Mouse (Mus musculus): Measurements from ENCODE around the gene Rfx5. TPM values are rescaled to one million over a fixed set of nuclear protein-coding genes. Genes with fewer than 3 reads are reported as not detected.
A peak's percentile ranks its signal among the peaks of the same experiment; 100 is the strongest.
"Not testable (repeated sequence)": the region's sequence is repeated elsewhere in the genome, so short reads cannot be mapped to it uniquely, and the experiment has no call there.

The Rfx5 gene
- polyA plus RNA-seq, 1 experiment from 2014 or later: 6.8 TPM

DNA sequence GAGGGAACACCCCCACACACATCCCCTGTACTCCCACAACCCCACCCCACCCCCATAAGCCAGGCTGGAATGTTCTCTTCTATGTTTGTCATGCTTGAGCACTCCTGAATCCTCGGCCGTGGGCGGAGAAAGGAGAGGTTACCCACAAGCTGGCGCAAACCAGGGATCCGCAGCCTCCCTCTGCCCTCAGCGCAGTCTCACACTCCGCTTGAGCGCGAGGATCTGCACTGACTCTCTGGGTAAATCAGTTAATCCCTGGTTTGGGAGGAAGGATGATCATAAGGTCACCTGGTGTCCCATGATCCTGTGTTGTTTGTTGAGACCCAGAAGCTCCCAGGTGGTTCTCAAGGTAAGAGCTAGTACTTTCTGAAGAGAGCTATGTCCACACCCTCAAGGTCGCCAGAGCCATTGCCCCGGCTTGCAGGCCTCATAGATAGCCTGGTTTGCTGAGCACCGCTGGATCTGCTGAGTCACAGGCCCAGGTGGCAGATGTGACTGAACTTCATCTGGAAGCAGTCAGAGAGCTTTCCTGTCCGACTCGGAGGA lies 36.0 kb upstream of the Rfx5 start:
- peak; percentile 94 for ATAC-seq (replicated peaks; ENCODE audit: low FRiP score, low read depth)
- Histone ChIP-seq H3K4me2 (ENCODE audit: low read length) (no peak overlapping the region), H3K9me3 (replicated peaks; ENCODE audit: low read length) (no peaks in the 10 kb centered on the region), H3K4me1 (replicated peaks; ENCODE audit: insufficient read depth, low read length) (peaks cover 4% of the 10 kb centered on the region; the same call in 1 of the 2 replicates), H3K4me3 (replicated peaks; ENCODE audit: low read depth, low read length) (no peak overlapping the region), H3K9ac (ENCODE audit: low read depth, low read length) (no peak overlapping the region), H3K27ac (peak overlapping the region; percentile 77), H3K36me3 (ENCODE audit: insufficient read depth, low read length) (no peaks in the 10 kb centered on the region), H3K27me3 (ENCODE audit: insufficient read depth, low read length) (no peaks in the 10 kb centered on the region)
- peak; percentile 84 for DNase-seq (ENCODE audit: low spot score)
- TF ChIP-seq CTCF (IDR thresholded peaks at IDR 0.05; ENCODE audit: low read depth): no peak
- 41% methylated on average over 14 of the region's 14 CpGs for WGBS

DNA sequence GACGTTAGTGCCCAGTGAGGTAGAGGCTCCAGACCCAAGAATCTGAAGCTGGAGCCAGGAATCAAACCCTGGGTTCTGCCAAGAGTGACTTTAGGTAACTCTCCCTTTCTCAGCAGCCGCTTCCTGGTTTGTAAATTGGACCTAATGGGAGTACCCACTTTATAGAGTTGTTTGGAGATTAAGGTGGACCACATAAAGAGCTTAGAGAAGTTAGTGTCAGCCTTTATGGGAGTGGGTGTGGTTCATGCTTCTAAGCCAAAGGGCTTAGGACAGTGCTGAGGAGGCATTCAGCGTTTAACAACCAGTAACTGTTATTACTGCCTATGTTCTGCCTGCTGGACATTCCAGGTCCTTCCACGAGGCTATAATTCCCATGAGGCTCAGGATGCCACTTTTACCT lies 35.0 kb upstream of the Rfx5 start:
- peaks cover 4% of the 10 kb centered on the region; the same call in 1 of the 2 replicates for H3K4me1 ChIP-seq (replicated peaks; ENCODE audit: insufficient read depth, low read length)
- no peak overlapping the region for H3K9ac ChIP-seq (ENCODE audit: low read depth, low read length)
- no peak overlapping the region for H3K4me2 ChIP-seq (ENCODE audit: low read length)
- ATAC-seq (replicated peaks; ENCODE audit: low FRiP score, low read depth): no peak
- TF ChIP-seq CTCF (IDR thresholded peaks at IDR 0.05; ENCODE audit: low read depth): no peak
- H3K36me3 ChIP-seq (ENCODE audit: insufficient read depth, low read length): no peaks in the 10 kb centered on the region
- no peaks in the 10 kb centered on the region for H3K9me3 ChIP-seq (replicated peaks; ENCODE audit: low read length)
- WGBS: 55% methylated on average over 4 of the region's 4 CpGs
- DNase-seq (ENCODE audit: low spot score): no peak
- H3K4me3 ChIP-seq (replicated peaks; ENCODE audit: low read depth, low read length): no peak overlapping the region
- H3K27me3 ChIP-seq (ENCODE audit: insufficient read depth, low read length): no peaks in the 10 kb centered on the region
- H3K27ac ChIP-seq: peak overlapping the region; percentile 77

DNA sequence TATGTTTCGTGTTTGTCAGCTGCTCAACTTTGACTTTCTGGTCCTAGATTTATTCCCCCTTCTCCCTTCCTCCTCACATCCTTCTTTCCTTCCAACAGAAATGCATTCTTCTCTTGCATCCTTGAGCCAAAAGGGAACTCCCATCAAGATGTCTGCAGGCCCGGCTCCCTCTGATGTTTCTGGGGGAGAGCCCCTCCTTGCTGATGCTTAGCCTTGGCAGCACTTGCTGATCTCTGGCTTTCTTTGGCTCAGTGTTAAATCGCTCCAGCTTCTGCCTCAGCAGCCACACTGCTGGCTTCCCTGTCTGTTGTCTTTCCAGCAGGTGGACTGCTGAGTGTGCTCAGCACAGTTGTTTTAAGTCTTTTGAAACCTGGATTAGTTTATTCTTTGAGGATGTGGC lies 32.8 kb upstream of the Rfx5 start:
- H3K4me1 ChIP-seq (replicated peaks; ENCODE audit: insufficient read depth, low read length): peaks cover 4% of the 10 kb centered on the region; the same call in 1 of the 2 replicates
- H3K9me3 ChIP-seq (replicated peaks; ENCODE audit: low read length): no peaks in the 10 kb centered on the region
- DNase-seq (ENCODE audit: low spot score) (peak; percentile 22), ATAC-seq (replicated peaks; ENCODE audit: low FRiP score, low read depth) (no peak)
- no peak overlapping the region for H3K4me3 ChIP-seq (replicated peaks; ENCODE audit: low read depth, low read length)
- H3K36me3 ChIP-seq (ENCODE audit: insufficient read depth, low read length): no peaks in the 10 kb centered on the region
- 40% methylated on average over 3 of the region's 3 CpGs for WGBS
- H3K9ac ChIP-seq (ENCODE audit: low read depth, low read length): no peak overlapping the region
- no peak overlapping the region for H3K27ac ChIP-seq
- no peaks in the 10 kb centered on the region for H3K27me3 ChIP-seq (ENCODE audit: insufficient read depth, low read length)
- TF ChIP-seq CTCF (IDR thresholded peaks at IDR 0.05; ENCODE audit: low read depth): no peak
- H3K4me2 ChIP-seq (ENCODE audit: low read length): no peak overlapping the region

DNA sequence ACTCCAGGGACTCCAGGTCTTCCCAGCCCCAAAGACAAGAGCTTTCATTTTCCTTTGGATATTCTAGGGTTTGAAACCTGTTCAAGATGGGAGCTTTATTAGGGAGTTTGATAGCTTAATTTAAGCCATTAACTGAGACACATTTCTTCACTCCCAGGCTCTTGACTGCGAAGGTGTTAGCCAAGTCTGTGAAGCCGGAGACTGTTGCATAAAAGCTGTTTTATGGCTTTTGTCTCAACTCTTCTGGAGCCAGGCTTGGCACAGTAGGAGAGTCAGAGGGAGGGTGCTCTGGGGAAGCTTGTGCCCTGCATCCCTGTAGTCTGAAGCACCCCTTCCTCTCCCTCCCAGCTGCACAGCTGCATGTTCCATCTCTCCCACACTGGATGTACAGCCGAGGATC lies 31.5 kb upstream of the Rfx5 start:
- no peak for TF ChIP-seq CTCF (IDR thresholded peaks at IDR 0.05; ENCODE audit: low read depth)

DNA sequence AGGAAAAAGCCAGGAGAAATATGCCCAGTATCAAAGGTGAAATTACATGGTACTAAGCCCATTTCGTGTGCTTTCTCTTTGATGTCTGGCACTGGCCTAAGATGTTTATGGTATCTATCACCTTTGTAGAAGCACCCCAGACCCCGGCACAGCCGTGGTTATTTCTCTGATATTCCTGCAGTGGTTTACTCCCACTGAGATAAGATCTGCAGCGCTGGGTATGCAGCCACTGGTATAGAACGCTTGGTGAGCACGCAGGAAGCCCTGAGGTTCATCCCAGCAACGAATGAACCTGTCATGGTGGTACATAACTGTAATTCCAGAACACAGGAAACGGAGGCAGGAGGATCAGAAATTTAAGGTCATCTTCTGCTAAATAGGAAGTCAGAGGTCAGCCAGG lies 29.2 kb upstream of the Rfx5 start:
- Histone ChIP-seq H3K27me3 (ENCODE audit: insufficient read depth, low read length) (no peaks in the 10 kb centered on the region), H3K4me3 (replicated peaks; ENCODE audit: low read depth, low read length) (no peak overlapping the region), H3K4me2 (ENCODE audit: low read length) (no peak overlapping the region), H3K36me3 (ENCODE audit: insufficient read depth, low read length) (no peaks in the 10 kb centered on the region), H3K27ac (no peak overlapping the region), H3K4me1 (replicated peaks; ENCODE audit: insufficient read depth, low read length) (no peaks in the 10 kb centered on the region; the same call in 1 of the 2 replicates), H3K9ac (ENCODE audit: low read depth, low read length) (no peak overlapping the region), H3K9me3 (replicated peaks; ENCODE audit: low read length) (no peaks in the 10 kb centered on the region)
- WGBS: 27% methylated on average over 8 of the region's 8 CpGs
- ATAC-seq (replicated peaks; ENCODE audit: low FRiP score, low read depth): no peak
- DNase-seq (ENCODE audit: low spot score): no peak
- no peak for TF ChIP-seq CTCF (IDR thresholded peaks at IDR 0.05; ENCODE audit: low read depth)

More for the DNA sequence above, 31.5 kb upstream of the Rfx5 start:
- DNase-seq (ENCODE audit: low spot score): no peak
- Histone ChIP-seq H3K4me2 (ENCODE audit: low read length) (no peak overlapping the region), H3K4me1 (replicated peaks; ENCODE audit: insufficient read depth, low read length) (peaks cover 3% of the 10 kb centered on the region; the same call in 1 of the 2 replicates), H3K36me3 (ENCODE audit: insufficient read depth, low read length) (no peaks in the 10 kb centered on the region), H3K9ac (ENCODE audit: low read depth, low read length) (no peak overlapping the region), H3K27me3 (ENCODE audit: insufficient read depth, low read length) (no peaks in the 10 kb centered on the region), H3K4me3 (replicated peaks; ENCODE audit: low read depth, low read length) (no peak overlapping the region), H3K9me3 (replicated peaks; ENCODE audit: low read length) (no peaks in the 10 kb centered on the region), H3K27ac (no peak overlapping the region)
- WGBS: 20% methylated on average over 3 of the region's 3 CpGs
- no peak for ATAC-seq (replicated peaks; ENCODE audit: low FRiP score, low read depth)

DNA sequence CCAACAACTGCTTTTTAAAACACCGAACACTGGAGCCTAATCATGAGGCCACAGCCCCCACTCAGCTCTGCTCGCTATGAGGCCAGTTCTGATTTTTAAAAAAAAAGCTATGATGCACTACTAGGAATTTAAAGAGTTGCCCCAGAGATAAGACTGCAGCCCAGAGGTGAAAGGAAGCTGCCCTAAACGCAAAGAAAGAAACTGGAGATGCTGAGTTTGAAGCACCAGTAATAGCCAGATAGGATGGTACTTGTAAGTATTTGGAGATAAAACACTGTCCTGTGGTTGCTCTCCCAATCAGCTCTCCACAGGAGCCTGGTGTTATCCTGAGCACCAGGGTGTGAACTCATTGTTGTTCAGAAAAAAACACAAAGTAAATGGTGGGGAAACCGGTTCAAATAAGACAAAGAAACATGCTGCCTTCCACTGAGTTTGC lies 27.6 kb upstream of the Rfx5 start:
- not testable (repeated sequence) for H3K4me3 ChIP-seq (replicated peaks; ENCODE audit: low read depth, low read length); DNase-seq (ENCODE audit: low spot score); H3K4me2 ChIP-seq (ENCODE audit: low read length); ATAC-seq (replicated peaks; ENCODE audit: low FRiP score, low read depth); H3K4me1 ChIP-seq (replicated peaks; ENCODE audit: insufficient read depth, low read length); H3K36me3 ChIP-seq (ENCODE audit: insufficient read depth, low read length); H3K27ac ChIP-seq; H3K27me3 ChIP-seq (ENCODE audit: insufficient read depth, low read length); H3K9me3 ChIP-seq (replicated peaks; ENCODE audit: low read length); H3K9ac ChIP-seq (ENCODE audit: low read depth, low read length)
- 46% methylated on average over 4 of the region's 4 CpGs for whole genome bisulfite sequencing

DNA sequence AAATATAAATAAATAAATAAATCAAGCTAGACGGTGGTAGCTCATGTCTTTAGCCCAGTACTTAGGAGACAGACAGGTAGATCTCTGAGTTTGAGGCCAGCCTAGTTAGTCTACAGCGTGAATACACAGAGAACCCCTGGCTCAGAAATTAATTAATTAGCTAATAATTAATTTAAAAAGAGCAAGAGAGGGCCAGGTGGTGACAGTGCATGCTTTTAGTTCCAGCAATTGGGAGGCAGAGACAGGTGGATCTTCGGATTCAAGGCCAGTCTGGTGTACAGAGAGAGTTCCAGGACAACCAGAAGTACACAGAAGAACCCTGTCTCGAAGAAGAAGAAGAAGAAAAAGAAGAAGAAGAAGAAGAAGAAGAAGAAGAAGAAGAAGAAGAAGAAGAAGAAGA lies 24.9 kb upstream of the Rfx5 start:
- not testable (repeated sequence) for H3K27me3 ChIP-seq (ENCODE audit: insufficient read depth, low read length); DNase-seq (ENCODE audit: low spot score); H3K27ac ChIP-seq; H3K9ac ChIP-seq (ENCODE audit: low read depth, low read length); ATAC-seq (replicated peaks; ENCODE audit: low FRiP score, low read depth); H3K4me3 ChIP-seq (replicated peaks; ENCODE audit: low read depth, low read length); H3K4me1 ChIP-seq (replicated peaks; ENCODE audit: insufficient read depth, low read length); H3K36me3 ChIP-seq (ENCODE audit: insufficient read depth, low read length); H3K9me3 ChIP-seq (replicated peaks; ENCODE audit: low read length); H3K4me2 ChIP-seq (ENCODE audit: low read length)
- 75% methylated on average over 3 of the region's 4 CpGs for WGBS

DNA sequence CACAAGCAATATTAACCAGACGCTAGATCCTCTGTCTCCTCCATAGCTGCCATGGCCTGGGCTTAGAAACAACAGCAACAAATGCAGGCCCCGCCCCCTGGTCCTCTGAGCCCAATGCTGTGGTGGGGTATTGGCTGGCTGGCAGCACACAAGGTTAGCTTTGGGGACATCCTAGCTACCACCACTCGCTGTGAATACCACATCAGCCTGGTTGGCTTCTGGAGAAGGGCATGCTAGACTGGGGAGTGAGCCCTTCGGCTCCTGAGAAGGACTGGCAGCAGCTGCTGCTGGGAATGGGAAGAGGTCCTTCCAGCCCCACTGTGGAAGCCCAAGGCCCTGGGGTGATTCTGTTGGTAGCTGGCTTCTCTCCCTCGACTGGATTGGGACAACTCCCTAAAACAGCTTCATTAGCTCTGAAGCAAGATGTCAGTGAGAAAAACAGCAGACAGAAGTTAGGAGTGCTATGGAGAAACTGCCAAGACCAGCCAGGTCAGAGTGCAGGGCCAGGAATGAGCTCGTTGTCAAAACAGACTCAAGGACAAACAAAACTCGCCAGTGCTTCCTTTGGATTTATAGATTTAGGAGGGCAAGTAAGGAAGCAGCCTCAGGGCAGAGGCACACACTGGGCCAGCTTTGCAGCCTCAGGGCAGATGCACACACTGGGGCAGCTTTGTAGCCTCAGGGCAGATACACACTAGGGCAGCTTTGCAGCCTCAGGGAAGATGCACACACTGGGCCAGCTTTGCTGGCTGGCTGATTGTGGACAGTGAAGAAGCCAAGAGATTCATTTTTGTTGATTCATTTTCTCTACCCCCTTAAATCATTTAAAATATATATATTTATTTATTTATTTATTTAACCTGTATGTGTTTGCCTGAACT lies 23.2 kb upstream of the Rfx5 start:
- peak overlapping the region; percentile 77 for H3K27ac ChIP-seq
- not testable (repeated sequence) for H3K4me3 ChIP-seq (replicated peaks; ENCODE audit: low read depth, low read length); H3K4me2 ChIP-seq (ENCODE audit: low read length); H3K9ac ChIP-seq (ENCODE audit: low read depth, low read length); H3K4me1 ChIP-seq (replicated peaks; ENCODE audit: insufficient read depth, low read length); H3K27me3 ChIP-seq (ENCODE audit: insufficient read depth, low read length); H3K36me3 ChIP-seq (ENCODE audit: insufficient read depth, low read length); H3K9me3 ChIP-seq (replicated peaks; ENCODE audit: low read length)
- 31% methylated on average over 7 of the region's 7 CpGs for WGBS
- ATAC-seq (replicated peaks; ENCODE audit: low FRiP score, low read depth) (peak; percentile 19; the same call in 1 of the 2 replicates), DNase-seq (ENCODE audit: low spot score) (peak; percentile 86)

DNA sequence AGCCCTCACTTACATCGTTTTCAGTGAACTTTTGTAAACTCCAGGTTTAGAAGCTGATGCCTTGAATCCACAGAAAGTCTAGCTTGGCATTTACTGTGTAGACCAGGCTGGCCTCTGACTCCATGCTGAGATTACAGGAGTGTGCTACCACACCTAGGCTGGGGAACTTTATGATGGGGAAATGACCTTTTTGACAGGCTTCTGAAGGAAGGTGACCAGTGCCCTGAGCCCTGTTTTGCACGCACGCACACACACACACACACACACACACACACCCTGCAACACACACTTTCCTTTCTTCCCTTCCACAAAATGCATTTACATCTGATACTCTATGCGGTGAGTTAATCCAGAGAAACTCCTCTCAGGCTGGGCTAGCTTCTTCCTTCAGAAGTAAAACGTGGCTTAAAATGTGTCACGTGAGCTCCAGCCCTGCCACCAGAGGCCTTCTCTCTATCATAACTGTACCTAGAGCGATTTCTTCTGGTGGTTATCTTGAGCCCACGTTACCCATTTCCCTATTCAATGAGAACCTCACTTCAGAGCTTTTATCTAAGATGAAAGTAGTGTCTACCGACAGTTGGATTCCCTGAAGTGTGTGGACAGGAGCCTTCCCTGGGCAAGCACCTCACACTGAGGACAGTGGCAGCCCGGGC lies 22.3 kb upstream of the Rfx5 start:
- H3K27ac ChIP-seq: peak overlapping the region; percentile 13; the same call in 1 of the 2 replicates
- not testable (repeated sequence) for H3K9ac ChIP-seq (ENCODE audit: low read depth, low read length); H3K27me3 ChIP-seq (ENCODE audit: insufficient read depth, low read length); H3K9me3 ChIP-seq (replicated peaks; ENCODE audit: low read length); DNase-seq (ENCODE audit: low spot score); H3K4me1 ChIP-seq (replicated peaks; ENCODE audit: insufficient read depth, low read length); H3K4me3 ChIP-seq (replicated peaks; ENCODE audit: low read depth, low read length); H3K36me3 ChIP-seq (ENCODE audit: insufficient read depth, low read length); H3K4me2 ChIP-seq (ENCODE audit: low read length); ATAC-seq (replicated peaks; ENCODE audit: low FRiP score, low read depth)
- WGBS: 83% methylated on average over 10 of the region's 10 CpGs

All from kidney, postnatal 0 days (tissue).